Mouse (Mus musculus): ENCODE measurements around the gene Rai1. TPM values are rescaled to one million over a fixed set of nuclear protein-coding genes. Genes with fewer than 3 reads are reported as not detected.

Gene Rai1
- total RNA-seq, 1 experiment, result 15.5 TPM

DNA sequence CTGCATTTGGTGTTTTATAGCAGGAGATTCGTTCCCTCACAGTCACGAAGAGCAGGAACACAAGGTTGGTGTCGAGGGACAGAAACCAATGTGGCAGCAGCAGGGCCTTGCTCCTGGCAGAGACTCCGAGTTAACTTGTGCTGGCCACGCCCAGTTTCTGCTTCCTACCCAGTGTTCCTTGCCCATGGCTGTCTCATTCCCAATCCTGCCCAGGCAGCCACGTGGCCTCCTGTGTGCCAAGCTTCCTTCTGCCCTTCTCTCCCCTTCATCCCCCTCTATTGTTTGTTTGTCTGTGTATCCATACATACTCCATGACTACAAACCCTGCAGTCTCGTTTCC, 13.4 kb upstream of the Rai1 start:
- no peak overlapping the region for H3K27ac ChIP-seq (ENCODE audit: insufficient read depth, low read depth, low read length, poor library complexity, severe bottlenecking)
- in situ Hi-C loops (cut with MboI; ENCODE audit: low sequenced_read_pairs in 2 of 2, unreplicated experiment in 2 of 2), result no loop called here

GRCm38 (mm10) chr11:60093227-60093626, 11.6 kb upstream of the Rai1 start:
- in situ Hi-C loops (cut with MboI; ENCODE audit: low sequenced_read_pairs in 2 of 2, unreplicated experiment in 2 of 2), result no loop called here
- Histone ChIP-seq H3K9ac (ENCODE audit: insufficient read depth, low read depth, low read length, poor library complexity, severe bottlenecking) (no peak overlapping the region), H3K4me3 (ENCODE audit: insufficient read depth in 1 of 2, low read depth in 1 of 2, low read length in 2 of 2, poor library complexity in 1 of 2, severe bottlenecking in 1 of 2) (no peak overlapping the region), H3K4me1 (ENCODE audit: control insufficient read depth in 2 of 2, insufficient read depth in 2 of 2, low read length in 2 of 2, poor library complexity in 1 of 2) (peaks cover 0 to 9% of the 10 kb centered on the region in 2 experiments; a peak in 1 of 4 replicates), H3K27ac (ENCODE audit: insufficient read depth, low read depth, low read length, poor library complexity, severe bottlenecking) (no peak overlapping the region), H3K9me3 (ENCODE audit: control insufficient read depth, insufficient read depth, low read depth, low read length) (no peaks in the 10 kb centered on the region), H3K36me3 (ENCODE audit: control insufficient read depth, insufficient read depth, low read length, poor library complexity, severe bottlenecking) (no peaks in the 10 kb centered on the region)
- no peak for DNase-seq (ENCODE audit: low read depth, low spot score)
- TF ChIP-seq HCFC1 (IDR thresholded peaks at IDR 0.05; ENCODE audit: borderline replicate concordance, insufficient read depth, low read length) (no peak), ZNF384 (IDR thresholded peaks at IDR 0.05; ENCODE audit: low read depth, low read length) (no peak), CHD2 (IDR thresholded peaks at IDR 0.05; ENCODE audit: low read depth, low read length) (no peak), MAFK (IDR thresholded peaks at IDR 0.05; ENCODE audit: insufficient read depth, low read depth, low read length) (no peak), ZC3H11A (IDR thresholded peaks at IDR 0.05; ENCODE audit: borderline replicate concordance, low read depth, low read length) (no peak)

More for the DNA sequence above, 13.4 kb upstream of the Rai1 start:
- DNase-seq (ENCODE audit: low read depth, low spot score), result no peak
- Histone ChIP-seq H3K4me3 (ENCODE audit: insufficient read depth in 1 of 2, low read depth in 1 of 2, low read length in 2 of 2, poor library complexity in 1 of 2, severe bottlenecking in 1 of 2) (no peak overlapping the region), H3K4me1 (ENCODE audit: control insufficient read depth in 2 of 2, insufficient read depth in 2 of 2, low read length in 2 of 2, poor library complexity in 1 of 2) (peaks cover 1 to 15% of the 10 kb centered on the region in 2 experiments; a peak in 3 of 4 replicates), H3K9ac (ENCODE audit: insufficient read depth, low read depth, low read length, poor library complexity, severe bottlenecking) (no peak overlapping the region), H3K9me3 (ENCODE audit: control insufficient read depth, insufficient read depth, low read depth, low read length) (no peaks in the 10 kb centered on the region), H3K36me3 (ENCODE audit: control insufficient read depth, insufficient read depth, low read length, poor library complexity, severe bottlenecking) (no peaks in the 10 kb centered on the region)
- no peak for TF ChIP-seq HCFC1 (IDR thresholded peaks at IDR 0.05; ENCODE audit: borderline replicate concordance, insufficient read depth, low read length)
- TF ChIP-seq MAFK (IDR thresholded peaks at IDR 0.05; ENCODE audit: insufficient read depth, low read depth, low read length), result no peak
- no peak for TF ChIP-seq ZNF384 (IDR thresholded peaks at IDR 0.05; ENCODE audit: low read depth, low read length)
- no peak for TF ChIP-seq CHD2 (IDR thresholded peaks at IDR 0.05; ENCODE audit: low read depth, low read length)
- no peak for TF ChIP-seq ZC3H11A (IDR thresholded peaks at IDR 0.05; ENCODE audit: borderline replicate concordance, low read depth, low read length)

GRCm38 (mm10) chr11:60093984-60094587, 10.7 kb upstream of the Rai1 start:
- no peak overlapping the region for H3K9ac ChIP-seq (ENCODE audit: insufficient read depth, low read depth, low read length, poor library complexity, severe bottlenecking)
- no peaks in the 10 kb centered on the region for H3K36me3 ChIP-seq (ENCODE audit: control insufficient read depth, insufficient read depth, low read length, poor library complexity, severe bottlenecking)
- H3K4me1 ChIP-seq (ENCODE audit: control insufficient read depth in 2 of 2, insufficient read depth in 2 of 2, low read length in 2 of 2, poor library complexity in 1 of 2), result peaks cover 0 to 6% of the 10 kb centered on the region in 2 experiments; a peak in 1 of 4 replicates
- in situ Hi-C loops (cut with MboI; ENCODE audit: low sequenced_read_pairs in 2 of 2, unreplicated experiment in 2 of 2), result no loop called here
- H3K4me3 ChIP-seq (ENCODE audit: insufficient read depth in 1 of 2, low read depth in 1 of 2, low read length in 2 of 2, poor library complexity in 1 of 2, severe bottlenecking in 1 of 2), result no peak overlapping the region
- TF ChIP-seq ZC3H11A (IDR thresholded peaks at IDR 0.05; ENCODE audit: borderline replicate concordance, low read depth, low read length), result no peak
- no peak for TF ChIP-seq MAFK (IDR thresholded peaks at IDR 0.05; ENCODE audit: insufficient read depth, low read depth, low read length)
- no peak for TF ChIP-seq HCFC1 (IDR thresholded peaks at IDR 0.05; ENCODE audit: borderline replicate concordance, insufficient read depth, low read length)
- no peak for TF ChIP-seq CHD2 (IDR thresholded peaks at IDR 0.05; ENCODE audit: low read depth, low read length)
- TF ChIP-seq ZNF384 (IDR thresholded peaks at IDR 0.05; ENCODE audit: low read depth, low read length), result no peak
- H3K9me3 ChIP-seq (ENCODE audit: control insufficient read depth, insufficient read depth, low read depth, low read length), result no peaks in the 10 kb centered on the region
- DNase-seq (ENCODE audit: low read depth, low spot score), result no peak
- no peak overlapping the region for H3K27ac ChIP-seq (ENCODE audit: insufficient read depth, low read depth, low read length, poor library complexity, severe bottlenecking)

DNA sequence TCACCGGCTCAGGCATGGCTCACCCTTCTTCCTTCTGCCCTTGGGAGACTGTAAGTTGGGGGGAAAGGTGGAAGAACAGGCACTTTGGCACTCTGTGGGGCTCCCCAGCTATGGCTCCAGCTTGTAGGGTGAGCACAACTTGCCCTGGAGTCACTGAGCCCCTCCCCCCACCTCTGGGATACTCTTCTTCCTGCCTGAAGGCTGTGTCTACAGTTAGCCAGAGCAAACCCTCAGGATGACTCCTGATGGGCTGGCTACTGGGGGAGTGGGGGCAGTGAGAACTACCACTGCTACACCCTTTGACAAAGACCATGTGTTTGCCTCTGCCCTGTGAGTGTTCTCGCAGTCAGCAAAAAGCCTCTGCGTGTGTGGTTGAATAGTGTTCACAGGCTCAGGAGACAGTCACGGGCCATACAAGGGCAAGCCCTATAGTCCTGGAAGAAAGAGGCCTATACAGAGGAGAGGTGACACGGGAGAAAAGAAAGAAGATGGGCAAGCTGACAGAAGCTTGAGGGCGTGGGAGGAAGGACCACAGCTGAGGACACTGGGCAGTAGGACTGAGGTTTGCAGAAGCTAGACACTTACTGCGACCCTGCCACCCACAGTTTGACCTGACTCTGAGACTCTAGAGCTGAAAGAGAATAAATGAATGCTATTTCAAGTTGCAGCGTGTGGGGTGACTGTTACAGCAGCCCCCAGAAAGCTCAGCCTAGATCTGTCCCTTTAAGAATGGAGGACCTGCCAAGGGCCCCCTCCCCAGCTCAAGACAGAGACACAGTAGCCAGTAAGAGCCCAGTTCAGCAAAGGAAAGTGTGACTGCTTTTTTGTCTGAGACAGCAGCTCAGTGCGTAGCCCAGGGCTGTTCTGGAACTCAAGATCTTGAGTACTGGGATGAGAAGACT, 9.7 kb upstream of the Rai1 start:
- Histone ChIP-seq H3K36me3 (ENCODE audit: control insufficient read depth, insufficient read depth, low read length, poor library complexity, severe bottlenecking) (no peaks in the 10 kb centered on the region), H3K9me3 (ENCODE audit: control insufficient read depth, insufficient read depth, low read depth, low read length) (no peaks in the 10 kb centered on the region), H3K4me1 (ENCODE audit: control insufficient read depth in 2 of 2, insufficient read depth in 2 of 2, low read length in 2 of 2, poor library complexity in 1 of 2) (peaks cover 0 to 15% of the 10 kb centered on the region in 2 experiments; a peak in 2 of 4 replicates), H3K4me3 (ENCODE audit: insufficient read depth in 1 of 2, low read depth in 1 of 2, low read length in 2 of 2, poor library complexity in 1 of 2, severe bottlenecking in 1 of 2) (no peak overlapping the region), H3K27ac (ENCODE audit: insufficient read depth, low read depth, low read length, poor library complexity, severe bottlenecking) (no peak overlapping the region), H3K9ac (ENCODE audit: insufficient read depth, low read depth, low read length, poor library complexity, severe bottlenecking) (no peak overlapping the region)
- TF ChIP-seq MAFK (IDR thresholded peaks at IDR 0.05; ENCODE audit: insufficient read depth, low read depth, low read length) (no peak), ZNF384 (IDR thresholded peaks at IDR 0.05; ENCODE audit: low read depth, low read length) (no peak), CHD2 (IDR thresholded peaks at IDR 0.05; ENCODE audit: low read depth, low read length) (no peak)
- in situ Hi-C loops (cut with MboI; ENCODE audit: low sequenced_read_pairs in 2 of 2, unreplicated experiment in 2 of 2), result no loop called here
- DNase-seq (ENCODE audit: low read depth, low spot score), result no peak

Data from ES-E14 (cell line).